Mouse (Mus musculus) myocyte (in vitro differentiated cells): ENCODE data around the gene Arhgef40.

Experiments used
- CEBPB ChIP-seq: IDR thresholded peaks from 2 replicates; pipeline ENCODE4 v1.6.1; 2011; ENCODE audit warnings: mild to moderate bottlenecking, moderate library complexity; ENCODE audit not compliant: poor library complexity, insufficient read depth, severe bottlenecking
- E2F4 ChIP-seq: IDR thresholded peaks from one replicate; pipeline ENCODE4 v1.6.1; 2011; ENCODE audit warnings: mild to moderate bottlenecking, control low read depth, moderate library complexity; ENCODE audit not compliant: insufficient read depth
- MYOD1 ChIP-seq, 3 experiments: IDR thresholded peaks; one replicate each; pipeline ENCODE4 v1.6.1; 2011; ENCODE audit warnings: control low read depth in 2 of 3, low read depth in 2 of 3, mild to moderate bottlenecking in 2 of 3, moderate library complexity in 1 of 3; ENCODE audit not compliant: insufficient read length in 2 of 3, control insufficient read depth in 1 of 3
- POLR2A ChIP-seq: IDR thresholded peaks from one replicate; pipeline ENCODE4 v1.6.1; 2011; ENCODE audit warnings: low read depth, mild to moderate bottlenecking, control low read depth, moderate library complexity; ENCODE audit not compliant: insufficient read length
- POLR2AphosphoS2 ChIP-seq: IDR thresholded peaks from one replicate; pipeline ENCODE4 v1.6.1; 2011; ENCODE audit warnings: low read depth, control low read depth; ENCODE audit not compliant: insufficient read length
- REST ChIP-seq: IDR thresholded peaks from one replicate; pipeline ENCODE4 v1.6.1; 2011; ENCODE audit warnings: mild to moderate bottlenecking, control low read depth, moderate library complexity; ENCODE audit not compliant: insufficient read depth, insufficient read length
- SRF ChIP-seq: IDR thresholded peaks from one replicate; pipeline ENCODE4 v1.6.1; 2011; ENCODE audit warnings: low read depth; ENCODE audit not compliant: control insufficient read depth, insufficient read length
- TCF12 ChIP-seq: IDR thresholded peaks from one replicate; pipeline ENCODE4 v1.6.1; 2011; ENCODE audit warnings: mild to moderate bottlenecking, control low read depth; ENCODE audit not compliant: poor library complexity, insufficient read depth, severe bottlenecking
- USF1 ChIP-seq: IDR thresholded peaks from one replicate; pipeline ENCODE4 v1.6.1; 2011; ENCODE audit warnings: low read depth, mild to moderate bottlenecking, control low read depth, moderate library complexity

DNA sequence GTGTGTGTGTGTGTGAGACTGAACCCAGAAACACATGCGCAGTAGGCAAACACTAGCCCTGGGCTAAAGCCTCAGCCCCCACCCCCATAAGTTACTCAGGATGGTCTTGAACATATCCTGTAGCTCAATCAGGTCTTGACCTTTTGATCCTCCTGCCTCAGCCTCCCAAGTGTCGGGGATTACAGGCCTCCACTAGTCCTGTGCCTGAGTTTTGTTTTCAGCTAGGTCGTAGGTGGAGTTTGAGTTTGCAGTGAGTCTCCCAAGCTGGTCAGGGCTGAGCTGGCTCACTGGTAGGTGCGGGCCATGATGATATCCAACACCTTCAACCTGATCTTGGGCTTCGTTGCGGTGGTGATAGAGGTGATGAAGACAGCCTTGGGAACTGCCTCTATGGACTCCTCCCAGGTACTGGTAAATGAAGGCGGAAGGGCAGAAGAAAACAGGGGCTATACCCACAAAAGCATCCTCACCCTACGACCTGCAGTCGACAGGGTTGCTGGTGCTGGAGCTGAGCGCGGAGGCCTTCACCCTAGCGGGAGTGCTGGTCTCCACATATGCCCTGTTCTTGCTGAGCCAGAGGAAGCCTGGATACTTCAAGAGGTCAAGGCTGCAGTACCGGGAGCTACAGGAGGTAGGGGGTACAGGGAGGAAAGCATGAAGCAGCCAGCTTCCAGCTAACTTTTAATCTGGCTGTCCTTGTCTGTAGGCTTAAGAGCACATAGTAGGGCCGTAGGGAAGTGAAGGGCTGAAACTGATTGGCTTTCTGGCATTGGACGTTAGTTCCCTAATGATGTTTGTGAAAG, 33.9 kb downstream of the Arhgef40 start:
- TF ChIP-seq POLR2A, result no peak
- TF ChIP-seq CEBPB, result no peak
- no peak for TF ChIP-seq MYOD1 (IDR thresholded peaks at IDR 0.05; ENCODE audit: control insufficient read depth in 1 of 3, insufficient read length in 2 of 3, low read depth in 2 of 3)
- TF ChIP-seq TCF12, result no peak
- TF ChIP-seq POLR2AphosphoS2, result no peak
- no peak for TF ChIP-seq E2F4
- TF ChIP-seq USF1, result no peak
- no peak for TF ChIP-seq REST
- no peak for TF ChIP-seq SRF
